Mouse (Mus musculus) layer of hippocampus, postnatal 14 days (tissue): ENCODE results near the gene Ndufa5. TPM values are rescaled to one million over a fixed set of nuclear protein-coding genes. Genes with fewer than 3 reads are reported as not detected.

Experiments used
- DNase-seq, 2 experiments: peaks; one replicate each; pipeline ENCODE4 v3.0.0; 2021 to 2022; ENCODE audit warnings: low spot score in 2 of 2, mixed read lengths in 1 of 2
- total RNA-seq, 2 experiments: library from RNA; stranded (reverse); gene quantifications; 2 replicates each; pipeline ENCODE4 v1.2.3; 2021

Ndufa5 gene
- total RNA-seq, 2 experiments from 2014 or later: 278 to 296 TPM

DNA sequence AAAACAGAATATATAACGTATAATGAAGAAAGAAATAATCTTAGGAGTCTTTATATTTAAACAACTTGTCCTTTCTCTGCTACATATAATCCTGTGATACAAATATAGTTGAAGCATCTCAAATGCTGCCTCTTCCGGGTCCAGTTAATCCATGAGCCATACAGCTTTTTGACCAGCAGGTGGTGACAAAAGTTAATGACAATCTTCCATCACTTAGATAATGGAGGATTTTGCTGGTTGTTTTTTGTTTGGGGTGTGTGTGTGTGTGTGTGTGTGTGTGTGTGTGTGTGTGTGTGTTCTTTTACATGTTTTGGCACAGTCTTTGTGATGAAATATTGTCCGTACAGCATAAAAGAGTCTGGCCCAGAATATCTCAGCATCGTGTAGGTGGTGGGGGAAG lies 2.4 kb upstream of the Ndufa5 start:
- peak; percentile 32 to 78 for DNase-seq

GRCm38 (mm10) chr6:24528064-24528243 lies 141 bp upstream of the Ndufa5 start, which contains the start of gene Asb15:
Gene Asb15, plus strand, starts transcription at chr6:24528144.
- DNase-seq: no peak

DNA sequence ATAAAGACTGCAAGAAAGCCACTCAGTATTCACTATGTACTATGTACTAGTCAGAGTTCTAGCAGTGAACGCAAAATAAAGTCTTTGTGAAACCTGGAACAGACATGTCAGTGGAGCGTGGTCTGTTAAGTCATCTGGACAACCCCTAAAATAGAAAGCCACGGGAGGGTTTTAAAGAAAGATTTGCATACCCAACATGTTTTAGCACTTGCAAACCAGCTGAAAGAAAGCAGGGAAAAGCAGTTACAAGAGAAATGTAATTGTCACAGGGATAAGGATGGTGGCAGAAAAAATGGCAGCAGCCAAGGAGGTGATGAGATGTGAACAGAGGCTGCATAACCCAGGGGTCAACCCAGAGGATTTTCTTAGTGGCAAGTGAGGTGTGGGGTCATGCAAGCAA lies 2.1 kb downstream of the Ndufa5 start:
- no peak for DNase-seq

GRCm38 (mm10) chr6:24516197-24516596 lies 11.6 kb downstream of the Ndufa5 start:
- peak in 1 of 2 experiments; percentile 62 for DNase-seq

DNA sequence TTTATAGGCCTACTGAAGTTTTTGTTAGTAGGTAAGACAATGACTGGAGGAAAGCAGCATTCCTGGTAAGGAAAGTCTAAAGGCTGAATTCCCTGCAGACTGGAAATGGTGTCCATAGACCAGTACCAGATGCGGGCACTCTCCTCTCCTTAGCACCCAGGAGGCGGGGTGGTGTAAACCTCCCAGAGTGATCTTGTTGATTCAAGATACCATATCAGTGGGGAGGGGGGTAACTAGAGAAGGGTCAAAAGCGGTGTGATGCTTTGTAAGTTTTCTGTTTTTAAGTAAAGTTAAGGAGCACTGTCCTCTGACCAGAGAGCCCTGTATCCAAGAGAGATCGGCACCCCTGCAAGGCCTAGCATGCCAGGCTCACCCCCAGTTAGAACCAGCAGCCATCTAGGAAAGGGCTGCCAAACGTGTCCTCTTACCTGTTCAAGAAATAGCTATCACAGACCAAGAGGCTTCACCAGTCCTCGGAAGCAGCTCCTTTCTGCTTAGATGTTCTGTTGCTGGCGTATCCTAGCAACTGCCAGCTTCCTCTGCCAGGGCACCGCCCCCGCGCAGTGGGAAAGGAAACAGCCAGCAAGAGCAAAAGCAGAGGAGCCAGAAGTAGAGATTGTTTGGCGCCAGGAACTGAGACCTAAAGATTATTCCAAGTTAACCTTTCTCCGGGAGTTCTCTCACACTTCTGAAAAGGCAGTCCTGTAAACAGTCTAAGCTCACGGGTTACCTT lies 13.1 kb downstream of the Ndufa5 start, which contains the start of gene Iqub:
Iqub (minus strand) TSS at position 516 of the 733 bp plus-strand sequence.
- peak; percentile 68 to 84 for DNase-seq

DNA sequence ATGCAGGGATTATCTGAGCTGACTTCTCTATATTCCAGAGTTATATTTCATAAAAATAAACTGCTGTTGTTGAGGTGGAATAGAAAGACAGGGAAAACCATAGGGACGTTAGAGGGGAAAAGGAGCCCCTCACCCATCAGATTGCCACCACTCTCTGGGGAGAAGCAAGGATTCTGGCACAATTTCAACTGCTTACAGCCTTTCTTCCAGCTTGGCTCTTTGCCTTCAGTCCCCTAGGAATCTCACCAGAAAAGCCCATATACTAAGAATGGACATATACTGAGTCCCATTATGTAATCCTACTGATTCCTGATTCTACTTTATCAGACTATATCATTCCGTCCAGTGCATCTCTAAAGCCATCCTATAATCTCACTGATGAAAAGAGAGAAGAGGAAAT lies 23.7 kb downstream of the Ndufa5 start:
- no peak for DNase-seq

DNA sequence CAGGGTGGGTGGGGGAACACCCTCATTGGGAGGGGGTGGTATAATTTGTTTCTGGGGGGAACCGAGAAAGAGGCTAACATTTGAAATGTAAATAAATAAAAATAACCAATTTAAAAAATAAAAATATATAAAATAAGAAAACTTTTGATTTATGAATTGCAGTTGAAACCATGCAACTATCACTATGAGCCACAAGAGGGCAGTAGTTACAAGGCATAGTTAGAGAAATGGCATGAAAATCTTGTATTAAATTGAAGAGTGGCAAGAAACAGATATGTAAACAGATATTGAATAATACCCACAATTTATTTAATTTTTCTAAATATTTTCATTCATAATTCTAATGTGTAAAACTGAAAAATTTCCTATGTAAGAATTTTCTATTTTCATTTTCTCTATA lies 37.5 kb downstream of the Ndufa5 start:
- no peak for DNase-seq

DNA sequence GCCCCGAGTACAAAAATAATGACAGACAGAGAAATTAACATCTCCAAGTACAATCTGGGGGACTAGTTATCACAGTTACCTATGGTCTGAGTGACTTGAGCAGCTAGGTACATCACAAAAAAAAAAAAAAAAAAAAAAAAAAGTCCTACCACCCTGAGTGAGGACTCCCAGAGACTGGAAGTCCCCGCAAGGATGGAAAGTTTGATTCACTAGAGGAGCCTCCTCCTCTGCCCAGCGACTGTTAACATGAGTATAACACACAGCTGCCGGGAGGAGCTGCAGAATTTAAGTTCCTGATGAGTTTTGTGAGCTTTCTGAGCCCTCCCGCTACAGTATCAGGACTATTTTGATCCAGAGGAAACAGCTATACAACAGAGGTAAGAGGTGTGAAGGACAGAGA lies 41.3 kb downstream of the Ndufa5 start:
- no peak for DNase-seq

DNA sequence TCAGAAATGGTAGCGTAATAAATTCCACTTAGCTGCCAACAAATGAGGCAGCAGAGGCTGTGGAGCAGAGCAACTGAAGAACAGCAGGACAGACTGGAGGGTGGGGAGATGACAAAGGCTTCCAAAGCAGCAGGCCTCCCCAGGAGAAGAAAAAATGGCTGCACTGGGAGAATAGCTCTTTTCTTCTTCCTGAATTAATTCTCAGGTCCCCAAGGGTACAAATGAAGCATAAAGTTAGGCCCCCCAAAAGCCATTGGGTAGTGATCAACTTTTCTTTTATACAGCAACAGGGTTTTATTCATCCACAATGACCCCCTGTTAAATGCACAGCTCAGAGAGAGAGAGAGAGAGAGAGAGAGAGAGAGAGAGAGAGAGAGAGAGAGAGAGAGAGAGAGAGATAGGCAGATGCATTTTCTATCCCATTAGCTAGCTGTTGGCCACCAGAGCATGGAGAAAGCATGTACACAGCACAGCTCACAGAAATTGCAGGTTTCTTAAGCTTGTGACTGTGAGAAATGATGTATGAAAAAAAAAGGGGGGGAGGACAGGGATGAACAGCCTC lies 57.2 kb downstream of the Ndufa5 start:
- peak in 1 of 2 experiments; percentile 20 for DNase-seq

- peak in 1 of 2 experiments; percentile 41 for DNase-seq
Measured at GRCm38 (mm10) chr6:24470135-24470534, 57.7 kb downstream of the Ndufa5 start.

Other genes starting within 250 kb of the Ndufa5 start
- gene Iqub, start 12.9 kb downstream of the Ndufa5 start, total RNA-seq: 1 to 10 TPM in 1 of 2 experiments, under 1 TPM in 1; 0.93 to 1.5 TPM
- not detected for gene Asb15, start 131 bp upstream of the Ndufa5 start, total RNA-seq
- gene Lmod2, start 69.7 kb upstream of the Ndufa5 start, total RNA-seq: not detected
- gene Wasl, start 137.0 kb upstream of the Ndufa5 start, total RNA-seq: 100 to 1,000 TPM; 102 to 112 TPM
- gene Hyal6, start 205.2 kb upstream of the Ndufa5 start, total RNA-seq: not detected
- gene Hyal4, start 220.3 kb upstream of the Ndufa5 start, total RNA-seq: not detected